Mouse (Mus musculus): Measurements from ENCODE around the gene Spata31d1a. TPM values are rescaled to one million over a fixed set of nuclear protein-coding genes. Genes with fewer than 3 reads are reported as not detected.

Spata31d1a gene
- total RNA-seq, 2 experiments from 2014 or later, result not detected

GRCm38 (mm10) chr13:59673597-59673996 is 36.5 kb downstream of the Spata31d1a start:
- H3K4me3 ChIP-seq, result no peak overlapping the region

GRCm38 (mm10) chr13:59672248-59672647 is 37.9 kb downstream of the Spata31d1a start:
- Histone ChIP-seq H3K4me3 (no peak overlapping the region), H3K27ac (no peak overlapping the region)
- DNase-seq, result no peak
- intact Hi-C loops (cut with DNase I), result no loop called here
- TF ChIP-seq CTCF (IDR thresholded peaks at IDR 0.05), result no peak

More at GRCm38 (mm10) chr13:59673597-59673996, 36.5 kb downstream of the Spata31d1a start:
- no peak for DNase-seq
- H3K27ac ChIP-seq, result no peak overlapping the region
- intact Hi-C loops (cut with DNase I), result no loop called here
- TF ChIP-seq CTCF (IDR thresholded peaks at IDR 0.05), result no peak

GRCm38 (mm10) chr13:59671521-59671920 is 38.6 kb downstream of the Spata31d1a start:
- no peak for DNase-seq
- intact Hi-C loops (cut with DNase I), result no loop called here
- no peak overlapping the region for H3K4me3 ChIP-seq
- no peak for TF ChIP-seq CTCF (IDR thresholded peaks at IDR 0.05)
- no peak overlapping the region for H3K27ac ChIP-seq

- no peak for TF ChIP-seq CTCF (IDR thresholded peaks at IDR 0.05)
- no peak for DNase-seq
- Histone ChIP-seq H3K27ac (no peak overlapping the region), H3K4me3 (no peak overlapping the region)
- intact Hi-C loops (cut with DNase I), result no loop called here
Observed at GRCm38 (mm10) chr13:59669946-59670345, 40.2 kb downstream of the Spata31d1a start.

GRCm38 (mm10) chr13:59668501-59669093 is 41.5 kb downstream of the Spata31d1a start:
- intact Hi-C loops (cut with DNase I), result no loop called here
- DNase-seq, result no peak
- Histone ChIP-seq H3K27ac (peak overlapping the region; percentile 75), H3K4me3 (peak overlapping the region; percentile 19)
- TF ChIP-seq CTCF (IDR thresholded peaks at IDR 0.05), result no peak

- TF ChIP-seq CTCF (IDR thresholded peaks at IDR 0.05), result no peak
- H3K27ac ChIP-seq, result no peak overlapping the region; the same call in 1 of the 2 replicates
- no peak for DNase-seq
- no peak overlapping the region for H3K4me3 ChIP-seq
- intact Hi-C loops (cut with DNase I), result no loop called here
Observed at GRCm38 (mm10) chr13:59667763-59668162, 42.4 kb downstream of the Spata31d1a start.

- DNase-seq, result no peak
- TF ChIP-seq CTCF (IDR thresholded peaks at IDR 0.05), result no peak
- intact Hi-C loops (cut with DNase I), result no loop called here
- no peak overlapping the region for H3K27ac ChIP-seq
- no peak overlapping the region for H3K4me3 ChIP-seq
Observed at GRCm38 (mm10) chr13:59663939-59664712, 46.0 kb downstream of the Spata31d1a start.

- Histone ChIP-seq H3K4me3 (no peak overlapping the region), H3K27ac (no peak overlapping the region)
- intact Hi-C loops (cut with DNase I), result no loop called here
- DNase-seq, result no peak
- no peak for TF ChIP-seq CTCF (IDR thresholded peaks at IDR 0.05)
Observed at GRCm38 (mm10) chr13:59661966-59662365, 48.2 kb downstream of the Spata31d1a start.

- intact Hi-C loops (cut with DNase I), result no loop called here
- Histone ChIP-seq H3K27ac (no peak overlapping the region), H3K4me3 (no peak overlapping the region)
- no peak for TF ChIP-seq CTCF (IDR thresholded peaks at IDR 0.05)
- DNase-seq, result no peak
Observed at GRCm38 (mm10) chr13:59661387-59661786, 48.7 kb downstream of the Spata31d1a start.

GRCm38 (mm10) chr13:59660371-59660770 is 49.8 kb downstream of the Spata31d1a start:
- no peak for DNase-seq
- TF ChIP-seq CTCF (IDR thresholded peaks at IDR 0.05), result no peak
- intact Hi-C loops (cut with DNase I), result no loop called here
- Histone ChIP-seq H3K4me3 (no peak overlapping the region), H3K27ac (no peak overlapping the region)

- Histone ChIP-seq H3K4me3 (no peak overlapping the region), H3K27ac (peak overlapping the region; percentile 16)
- DNase-seq, result no peak
- TF ChIP-seq CTCF (IDR thresholded peaks at IDR 0.05), result no peak
- intact Hi-C loops (cut with DNase I), result no loop called here
Observed at GRCm38 (mm10) chr13:59657781-59658180, 52.3 kb downstream of the Spata31d1a start.

- Histone ChIP-seq H3K4me3 (no peak overlapping the region), H3K27ac (peak overlapping the region; percentile 71)
- intact Hi-C loops (cut with DNase I), result no loop called here
- no peak for DNase-seq
- TF ChIP-seq CTCF (IDR thresholded peaks at IDR 0.05), result no peak
Observed at GRCm38 (mm10) chr13:59656975-59657388, 53.1 kb downstream of the Spata31d1a start.

GRCm38 (mm10) chr13:59656316-59656832 is 53.8 kb downstream of the Spata31d1a start:
- H3K27ac ChIP-seq, result peak overlapping the region; percentile 71
- no peak for TF ChIP-seq CTCF (IDR thresholded peaks at IDR 0.05)
- intact Hi-C loops (cut with DNase I), result no loop called here

More at GRCm38 (mm10) chr13:59656316-59656832, 53.8 kb downstream of the Spata31d1a start:
- DNase-seq, result no peak
- H3K4me3 ChIP-seq, result no peak overlapping the region
